Mouse (Mus musculus): Measurements from ENCODE around the gene Gpr157.

Gpr157 gene

GRCm38 (mm10) chr4:150112867-150113266 lies 25.7 kb downstream of the Gpr157 start:
- DNase-seq = peak; percentile 45 to 75

GRCm38 (mm10) chr4:150114505-150115061 lies 27.4 kb downstream of the Gpr157 start:
- no peak for DNase-seq

GRCm38 (mm10) chr4:150117311-150117710 lies 30.1 kb downstream of the Gpr157 start:
- no peak for DNase-seq

GRCm38 (mm10) chr4:150118163-150118562 lies 31.0 kb downstream of the Gpr157 start:
- DNase-seq = no peak

- DNase-seq = no peak
These were observed 31.9 kb downstream of the Gpr157 start, which contains the start of gene Slc2a5 for GRCm38 (mm10) chr4:150119055-150119454. Slc2a5 (plus strand) TSS chr4:150119283.

GRCm38 (mm10) chr4:150119640-150120039 lies 32.5 kb downstream of the Gpr157 start:
- no peak for DNase-seq

- peak in 1 of 2 experiments; percentile 27 for DNase-seq
These were observed 33.1 kb downstream of the Gpr157 start for GRCm38 (mm10) chr4:150120173-150120833.

- no peak for DNase-seq
These were observed 34.3 kb downstream of the Gpr157 start for GRCm38 (mm10) chr4:150121430-150121829.

- no peak for DNase-seq
These were observed 35.3 kb downstream of the Gpr157 start for GRCm38 (mm10) chr4:150122476-150122875.

GRCm38 (mm10) chr4:150126373-150126772 lies 39.2 kb downstream of the Gpr157 start:
- DNase-seq = no peak

- DNase-seq = no peak
These were observed 40.7 kb downstream of the Gpr157 start for GRCm38 (mm10) chr4:150127894-150128293.

- DNase-seq = no peak
These were observed 41.4 kb downstream of the Gpr157 start for GRCm38 (mm10) chr4:150128571-150128970.

- DNase-seq = no peak
These were observed 43.5 kb downstream of the Gpr157 start for GRCm38 (mm10) chr4:150130661-150131060.

GRCm38 (mm10) chr4:150132692-150133271 lies 45.6 kb downstream of the Gpr157 start:
- no peak for DNase-seq

- DNase-seq = no peak
These were observed 48.1 kb downstream of the Gpr157 start for GRCm38 (mm10) chr4:150135254-150135653.

- DNase-seq = peak; percentile 27 to 76
These were observed 49.5 kb downstream of the Gpr157 start for GRCm38 (mm10) chr4:150136693-150137092.

- no peak for DNase-seq
These were observed 50.4 kb downstream of the Gpr157 start for GRCm38 (mm10) chr4:150137368-150138083.

- no peak for DNase-seq
These were observed 50.9 kb downstream of the Gpr157 start for GRCm38 (mm10) chr4:150138084-150138543.

- no peak for DNase-seq
These were observed 51.9 kb downstream of the Gpr157 start for GRCm38 (mm10) chr4:150139090-150139489.

GRCm38 (mm10) chr4:150140346-150140745 lies 53.2 kb downstream of the Gpr157 start:
- no peak for DNase-seq

GRCm38 (mm10) chr4:150144242-150144641 lies 57.1 kb downstream of the Gpr157 start:
- DNase-seq = no peak

- no peak for DNase-seq
These were observed 59.1 kb downstream of the Gpr157 start for GRCm38 (mm10) chr4:150146286-150146685.

GRCm38 (mm10) chr4:150151045-150151444 lies 63.9 kb downstream of the Gpr157 start:
- DNase-seq = no peak

Data from spleen, adult 18-20 months (tissue).